Mouse (Mus musculus) limb, embryonic 12.5 days (tissue): ENCODE results near the gene Csrnp2. TPM values are rescaled to one million over a fixed set of nuclear protein-coding genes. Genes with fewer than 3 reads are reported as not detected.

Experiments
- ATAC-seq: fragments of 200-750 bp; cut with Nextera tagmentation; 2 replicates; pipeline ENCODE4 v1.8.0; 2017; ENCODE audit warnings: low read depth, moderate TSS enrichment; ENCODE audit not compliant: insufficient number of reproducible peaks, insufficient read depth, low FRiP score, low TSS enrichment
- H3K27ac ChIP-seq: fragments of 300-500 bp; sonication (generic); 2 replicates; pipeline ENCODE4 v1.5.1; 2016; ENCODE audit warnings: mild to moderate bottlenecking, moderate library complexity
- H3K27me3 ChIP-seq: fragments of 300-500 bp; sonication (generic); 2 replicates; pipeline ENCODE4 v1.6.1; 2016; ENCODE audit warnings: mild to moderate bottlenecking, moderate library complexity
- H3K36me3 ChIP-seq: fragments of 300-500 bp; sonication (generic); 2 replicates; pipeline ENCODE4 v1.6.1; 2016; ENCODE audit warnings: mild to moderate bottlenecking, moderate library complexity
- H3K4me1 ChIP-seq: fragments of 300-500 bp; sonication (generic); replicated peaks from 2 replicates; pipeline ENCODE4 v1.6.1; 2016
- H3K4me2 ChIP-seq: fragments of 300-500 bp; sonication (generic); 2 replicates; pipeline ENCODE4 v1.6.1; 2016; ENCODE audit warnings: mild to moderate bottlenecking, moderate library complexity
- H3K4me3 ChIP-seq: fragments of 300-500 bp; sonication (generic); replicated peaks from 2 replicates; pipeline ENCODE4 v1.5.1; 2016; ENCODE audit warnings: mild to moderate bottlenecking
- H3K9ac ChIP-seq: fragments of 300-500 bp; sonication (generic); replicated peaks from 2 replicates; pipeline ENCODE4 v1.6.1; 2016; ENCODE audit warnings: mild to moderate bottlenecking, moderate library complexity
- H3K9me3 ChIP-seq: fragments of 300-500 bp; sonication (generic); 2 replicates; pipeline ENCODE4 v1.6.1; 2016; ENCODE audit warnings: mild to moderate bottlenecking, moderate library complexity
- WGBS: fragments of 180-500 bp; shearing (Covaris S2); methylation state at CpG from one replicate; pipeline ENCODE4 v1.1.7; 2016; 5-methylcytosine and 5-hydroxymethylcytosine counted together
- polyA plus RNA-seq: library from polyadenylated mRNA; unstranded; fragments of >200 nt; fragmentation: Nextera tagmentation; extraction: Ambion mirVana; gene quantifications from 2 replicates; pipeline ENCODE4 v1.2.1, GENCODE M21; 2016

The Csrnp2 gene
- polyA plus RNA-seq, 1 experiment from 2014 or later: 34.1 TPM

GRCm38 (mm10) chr15:100433234-100433633 lies 62.1 kb downstream of the Csrnp2 start:
- Histone ChIP-seq H3K4me3 (no peak overlapping the region), H3K27ac (no peak overlapping the region), H3K9ac (no peak overlapping the region), H3K36me3 (no peaks in the 10 kb centered on the region), H3K27me3 (no peaks in the 10 kb centered on the region), H3K4me1 (no peaks in the 10 kb centered on the region), H3K9me3 (no peaks in the 10 kb centered on the region), H3K4me2 (no peak overlapping the region)
- ATAC-seq: no peak
- WGBS: 64% methylated on average over 4 of the region's 4 CpGs

DNA sequence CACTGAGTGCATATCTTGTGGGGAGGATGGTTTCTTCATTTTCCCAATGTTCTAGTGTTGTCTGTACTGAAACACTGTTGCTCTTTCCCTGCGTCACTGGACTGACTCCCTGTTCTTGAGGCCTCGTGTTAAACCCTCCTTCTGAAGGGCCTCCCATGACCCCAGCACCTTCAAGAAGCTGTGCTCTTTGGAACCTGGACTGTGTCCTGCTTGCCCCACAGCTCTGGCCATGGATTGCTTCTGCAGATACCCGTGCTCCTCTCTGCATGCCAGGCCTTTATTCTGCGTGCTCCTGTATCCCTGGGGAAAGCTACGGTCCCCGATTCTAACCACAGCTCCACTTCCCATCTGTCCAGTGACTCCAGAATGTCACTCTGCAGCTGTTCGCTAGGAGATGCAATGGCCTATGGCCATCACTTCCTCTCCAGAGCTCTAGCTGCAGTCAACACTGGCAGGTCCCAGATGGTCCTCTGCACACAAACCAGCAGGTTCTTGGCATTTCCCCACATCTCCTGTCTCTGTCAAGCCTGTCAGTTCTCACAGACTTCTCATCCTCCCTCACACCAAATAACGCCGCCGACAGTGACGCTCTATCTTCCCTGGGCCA lies 65.2 kb downstream of the Csrnp2 start:
- 73% methylated on average over 11 of the region's 11 CpGs for WGBS
- Histone ChIP-seq H3K9me3 (0 out of 2 replicates have a peak, but pooled peaks cover 5% of the 10 kb centered on the region), H3K4me1 (no peaks in the 10 kb centered on the region), H3K27me3 (no peaks in the 10 kb centered on the region; the same call in 1 of the 2 replicates), H3K36me3 (no peaks in the 10 kb centered on the region), H3K4me2 (no peak overlapping the region), H3K4me3 (no peak overlapping the region), H3K27ac (no peak overlapping the region), H3K9ac (no peak overlapping the region)
- no peak for ATAC-seq

Other genes starting within 250 kb of the Csrnp2 start
- gene Tmprss12, start 214.7 kb downstream of the Csrnp2 start, polyA plus RNA-seq: not detected in 2 replicates
- gene Mettl7a1, start 191.3 kb downstream of the Csrnp2 start, polyA plus RNA-seq: 3.3 and 4.3 TPM in 2 replicates
- gene Mettl7a3, start 160.6 kb downstream of the Csrnp2 start, polyA plus RNA-seq: 0.13 and 0.25 TPM in 2 replicates
- gene Methig1, start 142.3 kb downstream of the Csrnp2 start, polyA plus RNA-seq: 0.21 TPM in 1 of 2 replicates, not detected in the other
- gene Mettl7a2, start 142.3 kb downstream of the Csrnp2 start, polyA plus RNA-seq: not detected in 2 replicates
- gene Higd1c, start 130.9 kb downstream of the Csrnp2 start, polyA plus RNA-seq: not detected in 2 replicates
- gene Gm5475, start 73.3 kb downstream of the Csrnp2 start, polyA plus RNA-seq: 0.12 and 0.13 TPM in 2 replicates
- gene Slc11a2, start 70.4 kb downstream of the Csrnp2 start, polyA plus RNA-seq: 22.8 and 25.6 TPM in 2 replicates
- gene Letmd1, start 26.5 kb downstream of the Csrnp2 start, polyA plus RNA-seq: 28.1 and 29.3 TPM in 2 replicates
- gene Tfcp2, start 56.5 kb upstream of the Csrnp2 start, polyA plus RNA-seq: 42.5 and 44.4 TPM in 2 replicates
- 6.6 and 8.9 TPM in 2 replicates for gene Pou6f1, start 104.5 kb upstream of the Csrnp2 start, polyA plus RNA-seq
- gene Dazap2, start 119.9 kb upstream of the Csrnp2 start, polyA plus RNA-seq: 124 and 140 TPM in 2 replicates
- gene Smagp, start 141.5 kb upstream of the Csrnp2 start, polyA plus RNA-seq: 4.4 and 6.3 TPM in 2 replicates
- 2.6 and 2.8 TPM in 2 replicates for gene Bin2, start 174.1 kb upstream of the Csrnp2 start, polyA plus RNA-seq
- 1.1 and 2.5 TPM in 2 replicates for gene Cela1, start 192.4 kb upstream of the Csrnp2 start, polyA plus RNA-seq
- 0.15 and 0.20 TPM in 2 replicates for gene Galnt6, start 233.9 kb upstream of the Csrnp2 start, polyA plus RNA-seq